Mouse (Mus musculus): ENCODE results near the gene Cuedc2. TPM values are rescaled to one million over a fixed set of nuclear protein-coding genes. Genes with fewer than 3 reads are reported as not detected.

The Cuedc2 gene
- polyA plus RNA-seq, 1 experiment from 2014 or later, result 107 TPM

GRCm38 (mm10) chr19:46300294-46301045, 38.0 kb downstream of the Cuedc2 start:
- Histone ChIP-seq H3K79me2 (ENCODE audit: inconsistent target) (no peaks in the 10 kb centered on the region), H3K4me3 (ENCODE audit: inconsistent target) (no peak overlapping the region), H3K36me3 (ENCODE audit: inconsistent target) (no peaks in the 10 kb centered on the region), H3K27ac (no peak overlapping the region)
- 64% methylated on average over 8 of the region's 8 CpGs for WGBS (ENCODE audit: missing documents)

- H3K36me3 ChIP-seq (ENCODE audit: inconsistent target), result no peaks in the 10 kb centered on the region
- 78% methylated on average over 4 of the region's 4 CpGs for WGBS (ENCODE audit: missing documents)
- no peak overlapping the region for H3K4me3 ChIP-seq (ENCODE audit: inconsistent target)
- no peak overlapping the region for H3K27ac ChIP-seq
- no peaks in the 10 kb centered on the region for H3K79me2 ChIP-seq (ENCODE audit: inconsistent target)
Observed at GRCm38 (mm10) chr19:46296938-46297337, 41.6 kb downstream of the Cuedc2 start.

- 55% methylated on average over 12 of the region's 12 CpGs for WGBS (ENCODE audit: missing documents)
- Histone ChIP-seq H3K27ac (no peak overlapping the region), H3K4me3 (ENCODE audit: inconsistent target) (no peak overlapping the region), H3K79me2 (ENCODE audit: inconsistent target) (no peaks in the 10 kb centered on the region), H3K36me3 (ENCODE audit: inconsistent target) (0 out of 2 replicates have a peak, but pooled peaks cover 5% of the 10 kb centered on the region)
Observed at GRCm38 (mm10) chr19:46290535-46291105, 47.9 kb downstream of the Cuedc2 start.

- WGBS (ENCODE audit: missing documents), result 88% methylated on average over 3 of the region's 3 CpGs
- no peaks in the 10 kb centered on the region for H3K79me2 ChIP-seq (ENCODE audit: inconsistent target)
- H3K4me3 ChIP-seq (ENCODE audit: inconsistent target), result no peak overlapping the region
- H3K36me3 ChIP-seq (ENCODE audit: inconsistent target), result peaks cover 30% of the 10 kb centered on the region
- H3K27ac ChIP-seq, result no peak overlapping the region
Observed at GRCm38 (mm10) chr19:46287566-46287965, 50.9 kb downstream of the Cuedc2 start.

GRCm38 (mm10) chr19:46286926-46287325, 51.6 kb downstream of the Cuedc2 start:
- 96% methylated on average over 3 of the region's 3 CpGs for WGBS (ENCODE audit: missing documents)
- Histone ChIP-seq H3K36me3 (ENCODE audit: inconsistent target) (peaks cover 36% of the 10 kb centered on the region), H3K79me2 (ENCODE audit: inconsistent target) (no peaks in the 10 kb centered on the region), H3K27ac (no peak overlapping the region), H3K4me3 (ENCODE audit: inconsistent target) (no peak overlapping the region)

- Histone ChIP-seq H3K79me2 (ENCODE audit: inconsistent target) (no peaks in the 10 kb centered on the region), H3K36me3 (ENCODE audit: inconsistent target) (peaks cover 44% of the 10 kb centered on the region), H3K4me3 (ENCODE audit: inconsistent target) (no peak overlapping the region), H3K27ac (no peak overlapping the region)
- 86% methylated on average over 6 of the region's 6 CpGs for WGBS (ENCODE audit: missing documents)
Observed at GRCm38 (mm10) chr19:46286047-46286446, 52.5 kb downstream of the Cuedc2 start.

- peaks cover 45% of the 10 kb centered on the region for H3K36me3 ChIP-seq (ENCODE audit: inconsistent target)
Observed at GRCm38 (mm10) chr19:46285631-46286030, 52.9 kb downstream of the Cuedc2 start.

GRCm38 (mm10) chr19:46284686-46285085, 53.8 kb downstream of the Cuedc2 start:
- WGBS (ENCODE audit: missing documents), result 94% methylated on average over 4 of the region's 4 CpGs
- Histone ChIP-seq H3K27ac (no peak overlapping the region), H3K4me3 (ENCODE audit: inconsistent target) (no peak overlapping the region), H3K79me2 (ENCODE audit: inconsistent target) (no peaks in the 10 kb centered on the region), H3K36me3 (ENCODE audit: inconsistent target) (peaks cover 55% of the 10 kb centered on the region)

More at GRCm38 (mm10) chr19:46285631-46286030, 52.9 kb downstream of the Cuedc2 start:
- no peaks in the 10 kb centered on the region for H3K79me2 ChIP-seq (ENCODE audit: inconsistent target)
- no peak overlapping the region for H3K4me3 ChIP-seq (ENCODE audit: inconsistent target)
- H3K27ac ChIP-seq, result no peak overlapping the region
- WGBS (ENCODE audit: missing documents), result 95% methylated on average over 7 of the region's 7 CpGs

GRCm38 (mm10) chr19:46282081-46282849, 56.2 kb downstream of the Cuedc2 start:
- no peak overlapping the region for H3K27ac ChIP-seq
- WGBS (ENCODE audit: missing documents), result 97% methylated on average over 11 of the region's 11 CpGs
- peaks cover 64% of the 10 kb centered on the region for H3K36me3 ChIP-seq (ENCODE audit: inconsistent target)
- no peaks in the 10 kb centered on the region for H3K79me2 ChIP-seq (ENCODE audit: inconsistent target)
- no peak overlapping the region for H3K4me3 ChIP-seq (ENCODE audit: inconsistent target)

Other genes starting within 250 kb of the Cuedc2 start
- 0.12 TPM in 1 of 3 replicates, not detected in the others for gene Elovl3, start 206.8 kb downstream of the Cuedc2 start, polyA plus RNA-seq (2018)
- not detected in 3 replicates for gene Pitx3, start 190.4 kb downstream of the Cuedc2 start, polyA plus RNA-seq (2018)
- gene Gbf1, start 186.2 kb downstream of the Cuedc2 start, polyA plus RNA-seq (2018), result 26.0 to 52.8 TPM (median 26.1 TPM) in 3 replicates
- 22.0 to 49.3 TPM (median 32.3 TPM) in 3 replicates for gene Nfkb2, start 34.4 kb downstream of the Cuedc2 start, polyA plus RNA-seq (2018)
- 0.13 to 0.33 TPM in 2 of 3 replicates, not detected in the other for gene Psd, start 11.5 kb downstream of the Cuedc2 start, polyA plus RNA-seq (2018)
- 1.1 to 6.6 TPM (median 6.4 TPM) in 3 replicates for gene Fbxl15, start 10.5 kb downstream of the Cuedc2 start, polyA plus RNA-seq (2018)
- gene Mfsd13a, start 2.4 kb upstream of the Cuedc2 start, polyA plus RNA-seq (2018), result 15.2 to 23.8 TPM (median 20.1 TPM) in 3 replicates
- gene 2310034G01Rik, start 11.6 kb upstream of the Cuedc2 start, polyA plus RNA-seq (2018), result 0.17 to 0.31 TPM (median 0.27 TPM) in 3 replicates
- gene Actr1a, start 57.0 kb upstream of the Cuedc2 start, polyA plus RNA-seq (2018), result 93.8 to 117 TPM (median 112 TPM) in 3 replicates
- 7.6 to 9.7 TPM (median 8.7 TPM) in 3 replicates for gene Sufu, start 58.2 kb upstream of the Cuedc2 start, polyA plus RNA-seq (2018)
- 33.5 to 58.8 TPM (median 46.5 TPM) in 3 replicates for gene Trim8, start 163.0 kb upstream of the Cuedc2 start, polyA plus RNA-seq (2018)
- 31.2 to 78.5 TPM (median 36.3 TPM) in 3 replicates for gene Arl3, start 234.5 kb upstream of the Cuedc2 start, polyA plus RNA-seq (2018)
- gene Sfxn2, start 234.7 kb upstream of the Cuedc2 start, polyA plus RNA-seq (2018), result 3.7 to 8.0 TPM (median 6.1 TPM) in 3 replicates